Mouse (Mus musculus): ENCODE data around the gene Atp6v0e.

DNA sequence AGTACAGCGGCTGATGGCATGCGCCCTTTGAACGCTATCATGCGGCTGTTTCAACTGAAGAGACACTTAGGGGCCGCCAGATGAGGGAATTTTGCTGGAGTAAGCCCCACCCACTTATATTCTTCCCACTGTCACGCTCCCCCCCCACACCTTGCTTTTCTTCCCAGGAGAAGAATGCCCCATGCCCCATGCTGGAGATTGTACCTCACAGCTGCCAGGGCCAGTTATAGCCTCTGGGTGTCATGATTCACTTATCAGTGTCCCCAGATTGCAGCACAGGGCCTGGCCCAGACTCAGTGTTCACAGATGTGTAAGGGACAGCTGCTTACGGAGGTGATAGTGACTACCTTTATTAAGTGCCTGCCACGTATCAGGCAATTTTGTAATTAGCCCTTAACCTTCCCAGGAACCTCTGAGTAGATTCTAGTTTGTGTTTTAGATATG is 17.6 kb upstream of the Atp6v0e start:
- TF ChIP-seq TAL1 (IDR thresholded peaks at IDR 0.05; ENCODE audit: low read length) (no peak), GATA1 (IDR thresholded peaks at IDR 0.05; ENCODE audit: low read length) (no peak)

All from erythroblast, embryonic 14.5 days (primary cell).